In genomic region chr2:168314646-168315446, GRCm38 (mm10) we compare ENCODE assay signal across 18 mouse cellular contexts. TPM values are rescaled to one million over a fixed set of nuclear protein-coding genes. Genes with fewer than 3 reads are reported as not detected.
DNase-seq lines count a peak whose midpoint lies in the region; ATAC-seq lines count a peak whose summit lies in the region.
"Had no signal": no experiment of that assay in that cellular context is flagged by ENCODE, and none has a peak within 500 bp of the region (broad histone marks: within the 10 kb centered on the region; RNA-seq: fewer than 3 reads in every experiment).

No protein-coding gene starts in this region.

- 0 out of 2 replicates have a peak, but pooled peaks cover 3% of the 10 kb centered on the region for H3K4me1 ChIP-seq in intestine, embryonic 16.5 days (ENCODE audit: control insufficient read depth, insufficient read depth, low read length)
- H3K4me1 ChIP-seq in stomach, embryonic 15.5 days = peaks cover 11% of the 10 kb centered on the region; the same call in 1 of the 2 replicates

- no peak overlapping the region; the same call in 1 of the 2 replicates for H3K9ac ChIP-seq in intestine, embryonic 16.5 days (ENCODE audit: low read depth, low read length)
- no peak overlapping the region for H3K9ac ChIP-seq in stomach, embryonic 15.5 days
- H3K9ac ChIP-seq: forebrain, embryonic 15.5 days; limb, embryonic 15.5 days had no signal

- H3K27ac ChIP-seq in intestine, embryonic 16.5 days (ENCODE audit: low read length) = peak overlapping the region; percentile 19; the same call in 1 of the 2 replicates
- 0 out of 2 replicates have a peak overlapping the region, but pooled peaks have one; percentile 48 for H3K27ac ChIP-seq in stomach, embryonic 15.5 days
- H3K27ac ChIP-seq: forebrain, embryonic 15.5 days; limb, embryonic 15.5 days had no signal

- H3K4me3 ChIP-seq in intestine, embryonic 16.5 days (ENCODE audit: low read length) = no peak overlapping the region
- no peak overlapping the region for H3K4me3 ChIP-seq in stomach, embryonic 15.5 days (replicated peaks)
- H3K4me3 ChIP-seq: forebrain, embryonic 15.5 days; limb, embryonic 15.5 days; midbrain, embryonic 10.5 days had no signal

- peak; percentile 27 to 38 for DNase-seq in cerebellum, postnatal 10 days
- DNase-seq in left cerebral cortex, postnatal 4 days = peak; percentile 9
- no peak for DNase-seq in left cerebral cortex, adult 9 months (ENCODE audit: low spot score in 2 of 2)
- DNase-seq in testis, postnatal 14 days (ENCODE audit: low spot score) = no peak
- no peak for DNase-seq in cerebellum, postnatal 25 days
- DNase-seq: adrenal gland, postnatal 14 days; gastrocnemius, postnatal 10 days; heart, postnatal 36 days; right cerebral cortex, postnatal 14 days; thymus, postnatal 14 days had no signal

- no peaks in the 10 kb centered on the region for H3K36me3 ChIP-seq in intestine, embryonic 16.5 days (ENCODE audit: control insufficient read depth, insufficient read depth, low read length)
- no peaks in the 10 kb centered on the region for H3K36me3 ChIP-seq in stomach, embryonic 15.5 days
- H3K36me3 ChIP-seq: forebrain, embryonic 15.5 days; limb, embryonic 15.5 days; midbrain, embryonic 10.5 days had no signal

- no peaks in the 10 kb centered on the region for H3K27me3 ChIP-seq in intestine, embryonic 16.5 days (replicated peaks; ENCODE audit: control insufficient read depth, insufficient read depth, low read length)
- no peaks in the 10 kb centered on the region for H3K27me3 ChIP-seq in stomach, embryonic 15.5 days (replicated peaks)
- H3K27me3 ChIP-seq: forebrain, embryonic 15.5 days had no signal

- WGBS in intestine, embryonic 16.5 days = 29% methylated on average over 16 of the region's 16 CpGs
- WGBS in stomach, embryonic 15.5 days = 16% methylated on average over 16 of the region's 16 CpGs

- no peaks in the 10 kb centered on the region for H3K9me3 ChIP-seq in intestine, embryonic 16.5 days (ENCODE audit: control insufficient read depth, low read length)
- H3K9me3 ChIP-seq in stomach, embryonic 15.5 days = no peaks in the 10 kb centered on the region
- H3K9me3 ChIP-seq: forebrain, embryonic 15.5 days; limb, embryonic 15.5 days; midbrain, embryonic 10.5 days had no signal

- ATAC-seq in cerebellum, adult (ENCODE audit: insufficient number of reproducible peaks, low FRiP score, low TSS enrichment) = no peak
- ATAC-seq in intestine, embryonic 16.5 days = peak; percentile 46; the same call in 1 of the 2 replicates
- 0 out of 2 replicates have a peak, but pooled peaks have one; percentile 38 for ATAC-seq in stomach, embryonic 15.5 days (ENCODE audit: insufficient read depth, low FRiP score, low read depth)
- ATAC-seq: forebrain, embryonic 15.5 days; inflammation-experienced regulatory T-cells, adult 6 months had no signal

- intact Hi-C loops in left cerebral cortex, postnatal 4 days (cut with DNase I) = no loop called here

- no peak overlapping the region for H3K4me2 ChIP-seq in intestine, embryonic 16.5 days (ENCODE audit: low read depth, low read length)
- H3K4me2 ChIP-seq in stomach, embryonic 15.5 days = no peak overlapping the region
- H3K4me2 ChIP-seq: forebrain, embryonic 15.5 days; heart, embryonic 11.5 days; limb, embryonic 15.5 days had no signal

RNA-seq across cellular contexts. Expression of gene Kcng1, which starts 33.3 kb away (rescaled TPM):
- 10 to 100 TPM; 34.4 to 34.5 TPM for total RNA-seq in left cerebral cortex, postnatal 4 days (2021)
- polyA plus RNA-seq in intestine, embryonic 16.5 days (2015; fragmentation: Nextera tagmentation; extraction: Ambion mirVana) = 6.1 and 6.4 TPM in 2 replicates
- polyA plus RNA-seq in stomach, embryonic 15.5 days (2015; fragmentation: Nextera tagmentation; extraction: Ambion mirVana) = 6.4 and 6.9 TPM in 2 replicates
- total RNA-seq: adrenal gland, postnatal 14 days had no signal
- polyA plus RNA-seq: inflammation-experienced regulatory T-cells, adult 6 months had no signal

Comparison
In these comparisons a context has a peak if more than half of its experiments do, and no peak if none do; other contexts are left out.
1. DNase-seq: peak in cerebellum, postnatal 10 days (2 of 2) and left cerebral cortex, postnatal 4 days (single experiment); none in left cerebral cortex, adult 9 months (0 of 2), testis, postnatal 14 days (single experiment) and cerebellum, postnatal 25 days (0 of 2).